Mouse (Mus musculus) midbrain, embryonic 16.5 days (tissue): ENCODE measurements at regions not wholly inside any gene's neighbourhood (a gene's known extent, or its start where the extent isn't known, plus 50 kb on each side); places are given as distances from the start of the nearest gene placed in this dataset.

ENCODE experiments used
- ATAC-seq: fragments of 200-750 bp; cut with Nextera tagmentation; 2 replicates; pipeline ENCODE4 v1.8.0; 2017; ENCODE audit warnings: moderate TSS enrichment
- H3K27ac ChIP-seq: fragments of 300-500 bp; sonication (generic); 2 replicates; pipeline ENCODE4 v1.5.1; 2014; ENCODE audit warnings: mild to moderate bottlenecking, low read length, mixed read lengths
- H3K27me3 ChIP-seq: fragments of 300-500 bp; sonication (generic); 2 replicates; pipeline ENCODE4 v1.6.1; 2014; ENCODE audit warnings: low read depth, low read length, mixed read lengths; ENCODE audit not compliant: control insufficient read depth, insufficient read depth
- H3K36me3 ChIP-seq: fragments of 300-500 bp; sonication (generic); 2 replicates; pipeline ENCODE4 v1.6.1; 2014; ENCODE audit warnings: mild to moderate bottlenecking, low read length, moderate library complexity, mixed read lengths; ENCODE audit not compliant: control insufficient read depth, insufficient read depth
- H3K4me1 ChIP-seq: fragments of 300-500 bp; sonication (generic); 2 replicates; pipeline ENCODE4 v1.6.1; 2014; ENCODE audit warnings: mild to moderate bottlenecking, low read length, mixed read lengths; ENCODE audit not compliant: control insufficient read depth, insufficient read depth
- H3K4me2 ChIP-seq: fragments of 300-500 bp; sonication (generic); 2 replicates; pipeline ENCODE4 v1.6.1; 2014; ENCODE audit warnings: mild to moderate bottlenecking, low read length, mixed read lengths
- H3K4me3 ChIP-seq: fragments of 300-500 bp; sonication (generic); 2 replicates; pipeline ENCODE4 v1.5.1; 2014; ENCODE audit warnings: low read depth, mild to moderate bottlenecking, low read length, moderate library complexity, mixed read lengths
- H3K9ac ChIP-seq: fragments of 300-500 bp; sonication (generic); 2 replicates; pipeline ENCODE4 v1.6.1; 2014; ENCODE audit warnings: low read depth, low read length, mixed read lengths
- H3K9me3 ChIP-seq: fragments of 300-500 bp; sonication (generic); replicated peaks from 2 replicates; pipeline ENCODE4 v1.6.1; 2014; ENCODE audit warnings: mild to moderate bottlenecking, low read length, mixed read lengths; ENCODE audit not compliant: control insufficient read depth, poor library complexity, severe bottlenecking
- WGBS: fragments of 180-500 bp; shearing (Covaris S2); extraction: QIAGEN DNeasy Blood & Tissue Kit; methylation state at CpG from one replicate; pipeline ENCODE4 v1.1.7; 2014; 5-methylcytosine and 5-hydroxymethylcytosine counted together

GRCm38 (mm10) chr2:10784266-10784665, 387.6 kb upstream of the Prkcq start:
- Histone ChIP-seq H3K27me3 (no peaks in the 10 kb centered on the region), H3K36me3 (no peaks in the 10 kb centered on the region), H3K4me2 (no peak overlapping the region), H3K4me3 (no peak overlapping the region), H3K27ac (no peak overlapping the region), H3K4me1 (no peaks in the 10 kb centered on the region), H3K9me3 (no peaks in the 10 kb centered on the region), H3K9ac (no peak overlapping the region)
- 46% methylated on average over 2 of the region's 2 CpGs for WGBS
- no peak for ATAC-seq

- Histone ChIP-seq H3K9ac (no peak overlapping the region), H3K36me3 (no peaks in the 10 kb centered on the region), H3K4me3 (no peak overlapping the region), H3K4me1 (no peaks in the 10 kb centered on the region), H3K27ac (no peak overlapping the region), H3K27me3 (no peaks in the 10 kb centered on the region), H3K4me2 (no peak overlapping the region), H3K9me3 (no peaks in the 10 kb centered on the region)
- 0 out of 2 replicates have a peak, but pooled peaks have one; percentile 30 for ATAC-seq
- 29% methylated on average over 2 of the region's 2 CpGs for WGBS
Observed at GRCm38 (mm10) chr2:10785156-10785555, 386.8 kb upstream of the Prkcq start.

- Histone ChIP-seq H3K9me3 (no peaks in the 10 kb centered on the region), H3K27ac (no peak overlapping the region), H3K9ac (no peak overlapping the region), H3K36me3 (no peaks in the 10 kb centered on the region), H3K4me1 (no peaks in the 10 kb centered on the region), H3K27me3 (no peaks in the 10 kb centered on the region), H3K4me2 (no peak overlapping the region), H3K4me3 (no peak overlapping the region)
- WGBS = 21% methylated on average over 1 of the region's 1 CpGs
- peak; percentile 69; the same call in 1 of the 2 replicates for ATAC-seq
Observed at GRCm38 (mm10) chr2:10788509-10788908, 383.4 kb upstream of the Prkcq start.

- no peak overlapping the region for H3K27ac ChIP-seq
- no peaks in the 10 kb centered on the region for H3K4me1 ChIP-seq
- no peak overlapping the region for H3K4me3 ChIP-seq
- H3K9me3 ChIP-seq = no peaks in the 10 kb centered on the region
- no peaks in the 10 kb centered on the region for H3K27me3 ChIP-seq
- no peak overlapping the region for H3K4me2 ChIP-seq
- no peak overlapping the region for H3K9ac ChIP-seq
- no peak for ATAC-seq
- H3K36me3 ChIP-seq = no peaks in the 10 kb centered on the region
Observed at GRCm38 (mm10) chr2:10791233-10791632, 380.7 kb upstream of the Prkcq start.

- Histone ChIP-seq H3K27me3 (no peaks in the 10 kb centered on the region), H3K4me2 (no peak overlapping the region), H3K4me3 (no peak overlapping the region), H3K9me3 (no peaks in the 10 kb centered on the region), H3K27ac (no peak overlapping the region), H3K9ac (no peak overlapping the region), H3K4me1 (no peaks in the 10 kb centered on the region), H3K36me3 (no peaks in the 10 kb centered on the region)
- no peak for ATAC-seq
- 41% methylated on average over 2 of the region's 2 CpGs for WGBS
Observed at GRCm38 (mm10) chr2:10816374-10816773, 355.5 kb upstream of the Prkcq start.

GRCm38 (mm10) chr2:10825278-10826133, 346.4 kb upstream of the Prkcq start:
- Histone ChIP-seq H3K4me2 (peak overlapping the region; percentile 55), H3K9ac (peak overlapping the region; percentile 47; the same call in 1 of the 2 replicates), H3K36me3 (no peaks in the 10 kb centered on the region), H3K4me3 (peak overlapping the region; percentile 32), H3K27ac (no peak overlapping the region), H3K27me3 (no peaks in the 10 kb centered on the region), H3K4me1 (peaks cover 2% of the 10 kb centered on the region; the same call in 1 of the 2 replicates), H3K9me3 (no peaks in the 10 kb centered on the region)
- peak; percentile 93 for ATAC-seq
- 24% methylated on average over 29 of the region's 29 CpGs for WGBS

- H3K9me3 ChIP-seq = no peaks in the 10 kb centered on the region
- H3K9ac ChIP-seq = peak overlapping the region; percentile 47; the same call in 1 of the 2 replicates
- H3K4me2 ChIP-seq = peak overlapping the region; percentile 55
- WGBS = 80% methylated on average over 10 of the region's 10 CpGs
- H3K27ac ChIP-seq = no peak overlapping the region
- no peaks in the 10 kb centered on the region for H3K36me3 ChIP-seq
- ATAC-seq = peak; percentile 16; the same call in 1 of the 2 replicates
- peaks cover 2% of the 10 kb centered on the region; the same call in 1 of the 2 replicates for H3K4me1 ChIP-seq
- H3K27me3 ChIP-seq = no peaks in the 10 kb centered on the region
- peak overlapping the region; percentile 32; the same call in 1 of the 2 replicates for H3K4me3 ChIP-seq
Observed at GRCm38 (mm10) chr2:10826134-10826767, 345.7 kb upstream of the Prkcq start.

GRCm38 (mm10) chr2:10839976-10840375, 331.9 kb upstream of the Prkcq start:
- no peaks in the 10 kb centered on the region for H3K36me3 ChIP-seq
- no peaks in the 10 kb centered on the region for H3K4me1 ChIP-seq
- H3K4me2 ChIP-seq = no peak overlapping the region
- H3K27me3 ChIP-seq = no peaks in the 10 kb centered on the region
- H3K9me3 ChIP-seq = no peaks in the 10 kb centered on the region
- no peak overlapping the region for H3K4me3 ChIP-seq
- no peak for ATAC-seq
- no peak overlapping the region for H3K27ac ChIP-seq
- WGBS = 50% methylated on average over 5 of the region's 5 CpGs
- no peak overlapping the region for H3K9ac ChIP-seq
